In the genomic region with DNA sequence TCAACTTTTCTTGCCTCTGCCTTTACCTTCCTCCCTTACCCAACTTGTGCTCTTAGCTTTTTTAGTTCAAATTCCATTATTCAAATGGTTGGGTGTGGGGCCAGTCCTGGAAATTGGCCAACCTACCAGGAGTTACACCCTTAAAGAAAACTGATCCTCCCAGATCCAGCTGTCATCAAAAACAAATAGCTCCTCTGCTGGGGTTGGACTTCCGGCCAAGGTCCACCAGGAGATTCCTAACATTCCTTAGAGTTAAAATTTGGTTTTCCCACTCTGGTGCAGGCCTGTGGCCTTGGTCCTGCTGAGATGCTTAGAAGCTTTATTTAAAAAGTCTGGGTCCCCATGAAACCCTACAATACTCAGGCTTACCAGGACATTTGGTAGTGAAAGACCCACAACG, we compare ENCODE assay signal across 17 mouse cellular contexts. TPM values are rescaled to one million over a fixed set of nuclear protein-coding genes. Genes with fewer than 3 reads are reported as not detected.
DNase-seq lines count a peak whose midpoint lies in the region; ATAC-seq and TF ChIP-seq lines count a peak whose summit lies in the region.
"Had no signal": no experiment of that assay in that cellular context is flagged by ENCODE, and none has a peak within 500 bp of the region (broad histone marks: within the 10 kb centered on the region; RNA-seq: fewer than 3 reads in every experiment).

No protein-coding gene starts in this region.

- H3K4me3 ChIP-seq in lung, embryonic 14.5 days (ENCODE audit: low read depth, low read length) = no peak overlapping the region
- H3K4me3 ChIP-seq in lung, adult 2 months (replicated peaks; ENCODE audit: extremely low read depth, low read depth, low read length) = no peak overlapping the region
- H3K4me3 ChIP-seq in embryonic fibroblast, embryonic 13.5 days (ENCODE audit: insufficient read depth, low read length) = no peak overlapping the region
- no peak overlapping the region for H3K4me3 ChIP-seq in kidney, embryonic 16.5 days (ENCODE audit: low read length)
- no peak overlapping the region for H3K4me3 ChIP-seq in midbrain, embryonic 15.5 days
- H3K4me3 ChIP-seq: embryonic facial prominence, embryonic 15.5 days; forebrain, embryonic 13.5 days; hindbrain, embryonic 10.5 days; liver, embryonic 12.5 days; myocyte had no signal

- no peak overlapping the region for H3K27ac ChIP-seq in lung, embryonic 14.5 days (ENCODE audit: low read depth)
- H3K27ac ChIP-seq in embryonic fibroblast, embryonic 13.5 days (ENCODE audit: insufficient read depth, low read length) = peak overlapping the region; percentile 61; the same call in 1 of the 2 replicates
- no peak overlapping the region for H3K27ac ChIP-seq in kidney, embryonic 16.5 days (ENCODE audit: low read length)
- no peak overlapping the region for H3K27ac ChIP-seq in midbrain, embryonic 15.5 days
- H3K27ac ChIP-seq: embryonic facial prominence, embryonic 15.5 days; forebrain, embryonic 13.5 days; hindbrain, embryonic 10.5 days; liver, embryonic 12.5 days had no signal

- no peak overlapping the region for H3K4me2 ChIP-seq in lung, embryonic 14.5 days
- no peak overlapping the region for H3K4me2 ChIP-seq in kidney, embryonic 16.5 days (replicated peaks; ENCODE audit: low read depth, low read length)
- no peak overlapping the region for H3K4me2 ChIP-seq in midbrain, embryonic 15.5 days
- H3K4me2 ChIP-seq: embryonic facial prominence, embryonic 15.5 days; forebrain, embryonic 13.5 days; liver, embryonic 12.5 days; midbrain, embryonic 11.5 days had no signal

- no peak overlapping the region for H3K9ac ChIP-seq in lung, embryonic 14.5 days
- H3K9ac ChIP-seq in kidney, embryonic 16.5 days (replicated peaks; ENCODE audit: low read length) = no peak overlapping the region
- no peak overlapping the region for H3K9ac ChIP-seq in midbrain, embryonic 15.5 days
- H3K9ac ChIP-seq: embryonic facial prominence, embryonic 15.5 days; forebrain, embryonic 13.5 days; liver, embryonic 12.5 days had no signal

- no peak for TF ChIP-seq POLR2A in lung, adult 2 months (IDR thresholded peaks at IDR 0.05; ENCODE audit: borderline replicate concordance, extremely low read depth, low read depth, low read length)
- no peak for TF ChIP-seq POLR2A in embryonic fibroblast, embryonic 13.5 days (IDR thresholded peaks at IDR 0.05; ENCODE audit: low read depth, low read length)

- WGBS in lung, embryonic 14.5 days = 42% methylated on average over 2 of the region's 2 CpGs
- WGBS in lung, adult 2 months = 57% methylated on average over 2 of the region's 2 CpGs
- WGBS in kidney, embryonic 16.5 days = 51% methylated on average over 2 of the region's 2 CpGs
- WGBS in midbrain, embryonic 15.5 days = 73% methylated on average over 2 of the region's 2 CpGs

- no peak for TF ChIP-seq CTCF in lung, embryonic 14.5 days (IDR thresholded peaks at IDR 0.05; ENCODE audit: low read depth)
- no peak for TF ChIP-seq CTCF in lung, adult 2 months (IDR thresholded peaks at IDR 0.05; ENCODE audit: insufficient read depth, low read length)
- no peak for TF ChIP-seq CTCF in embryonic fibroblast, embryonic 13.5 days (IDR thresholded peaks at IDR 0.05; ENCODE audit: borderline replicate concordance, insufficient read depth, low read length)

- no peaks in the 10 kb centered on the region for H3K4me1 ChIP-seq in lung, embryonic 14.5 days (ENCODE audit: insufficient read depth)
- no peaks in the 10 kb centered on the region for H3K4me1 ChIP-seq in lung, adult 2 months (ENCODE audit: control insufficient read depth, insufficient read depth, low read length)
- peaks cover 13% of the 10 kb centered on the region for H3K4me1 ChIP-seq in embryonic fibroblast, embryonic 13.5 days (ENCODE audit: control insufficient read depth, insufficient read depth, low read length)
- no peaks in the 10 kb centered on the region for H3K4me1 ChIP-seq in kidney, embryonic 16.5 days (ENCODE audit: insufficient read depth, low read length)
- no peaks in the 10 kb centered on the region for H3K4me1 ChIP-seq in midbrain, embryonic 15.5 days
- H3K4me1 ChIP-seq: embryonic facial prominence, embryonic 15.5 days; forebrain, embryonic 13.5 days; liver, embryonic 12.5 days had no signal

- no peaks in the 10 kb centered on the region for H3K27me3 ChIP-seq in lung, embryonic 14.5 days (ENCODE audit: insufficient read depth, low read length)
- no peaks in the 10 kb centered on the region for H3K27me3 ChIP-seq in kidney, embryonic 16.5 days (ENCODE audit: insufficient read depth, low read length)
- H3K27me3 ChIP-seq in midbrain, embryonic 15.5 days (replicated peaks) = no peaks in the 10 kb centered on the region
- H3K27me3 ChIP-seq: embryonic facial prominence, embryonic 15.5 days; forebrain, embryonic 13.5 days; liver, embryonic 12.5 days had no signal

- no peaks in the 10 kb centered on the region for H3K9me3 ChIP-seq in lung, embryonic 14.5 days (ENCODE audit: low read depth, low read length)
- no peaks in the 10 kb centered on the region for H3K9me3 ChIP-seq in kidney, embryonic 16.5 days (ENCODE audit: low read length)
- H3K9me3 ChIP-seq in midbrain, embryonic 15.5 days = no peaks in the 10 kb centered on the region
- H3K9me3 ChIP-seq: embryonic facial prominence, embryonic 15.5 days; forebrain, embryonic 13.5 days; hindbrain, embryonic 10.5 days; liver, embryonic 12.5 days had no signal

- no peaks in the 10 kb centered on the region for H3K36me3 ChIP-seq in lung, embryonic 14.5 days (ENCODE audit: insufficient read depth)
- no peaks in the 10 kb centered on the region for H3K36me3 ChIP-seq in kidney, embryonic 16.5 days (ENCODE audit: insufficient read depth, low read length)
- no peaks in the 10 kb centered on the region for H3K36me3 ChIP-seq in midbrain, embryonic 15.5 days (replicated peaks)
- H3K36me3 ChIP-seq: embryonic facial prominence, embryonic 15.5 days; hindbrain, embryonic 10.5 days; liver, embryonic 12.5 days had no signal

- no peak for ATAC-seq in lung, embryonic 14.5 days (ENCODE audit: insufficient read depth)
- ATAC-seq in kidney, embryonic 16.5 days (ENCODE audit: low FRiP score, low TSS enrichment) = peak; percentile 62; the same call in 1 of the 2 replicates
- no peak for ATAC-seq in midbrain, embryonic 15.5 days (replicated peaks)
- ATAC-seq: forebrain, embryonic 13.5 days; liver, embryonic 12.5 days had no signal

- peak; percentile 46 for DNase-seq in lung, embryonic 14.5 days
- DNase-seq in lung, adult 2 months = no peak
- no peak for DNase-seq in testis, postnatal 10 days (ENCODE audit: low spot score)
- no peak for DNase-seq in spleen, postnatal 14 days (ENCODE audit: low spot score in 2 of 2)
- DNase-seq: adrenal gland, postnatal 14 days; cerebellum, postnatal 14 days; lung, postnatal 14 days; thymus, postnatal 14 days had no signal

RNA-seq across cellular contexts. Expression of a gene that starts 20.1 kb away (rescaled TPM):
- polyA plus RNA-seq in lung, embryonic 14.5 days (2014; fragmentation: Nextera tagmentation; extraction: Ambion mirVana) = 111 and 112 TPM in 2 replicates
- polyA plus RNA-seq in lung, adult 2 months (2012; rRNA removed) = 20.9 and 24.7 TPM in 2 replicates
- 53.8 and 61.5 TPM in 2 replicates for polyA plus RNA-seq in embryonic fibroblast, embryonic 13.5 days (2011; ENCODE audit: insufficient read length, low read depth, missing spikeins)
- polyA plus RNA-seq in kidney, embryonic 16.5 days (2015; fragmentation: Nextera tagmentation; extraction: Ambion mirVana) = 119 and 121 TPM in 2 replicates
- 96.2 and 100 TPM in 2 replicates for polyA plus RNA-seq in midbrain, embryonic 15.5 days (2015; fragmentation: Nextera tagmentation; extraction: Ambion mirVana)

RNA-seq across cellular contexts. Expression of a gene that starts 38.3 kb away (rescaled TPM):
- 24.6 and 25.2 TPM in 2 replicates for polyA plus RNA-seq in lung, embryonic 14.5 days (2014; fragmentation: Nextera tagmentation; extraction: Ambion mirVana)
- polyA plus RNA-seq in lung, adult 2 months (2012; rRNA removed) = 35.9 and 44.0 TPM in 2 replicates
- 51.4 and 57.3 TPM in 2 replicates for polyA plus RNA-seq in embryonic fibroblast, embryonic 13.5 days (2011; ENCODE audit: insufficient read length, low read depth, missing spikeins)
- 20.6 and 31.7 TPM in 2 replicates for polyA plus RNA-seq in kidney, embryonic 16.5 days (2015; fragmentation: Nextera tagmentation; extraction: Ambion mirVana)
- polyA plus RNA-seq in midbrain, embryonic 15.5 days (2015; fragmentation: Nextera tagmentation; extraction: Ambion mirVana) = 42.0 and 43.8 TPM in 2 replicates

RNA-seq across cellular contexts. Expression of a gene that starts 52.3 kb away (rescaled TPM):
- polyA plus RNA-seq in lung, embryonic 14.5 days (2014; fragmentation: Nextera tagmentation; extraction: Ambion mirVana) = 60.2 and 63.0 TPM in 2 replicates
- polyA plus RNA-seq in lung, adult 2 months (2012; rRNA removed) = 108 and 148 TPM in 2 replicates
- polyA plus RNA-seq in embryonic fibroblast, embryonic 13.5 days (2011; ENCODE audit: insufficient read length, low read depth, missing spikeins) = 74.8 and 76.8 TPM in 2 replicates
- polyA plus RNA-seq in kidney, embryonic 16.5 days (2015; fragmentation: Nextera tagmentation; extraction: Ambion mirVana) = 66.9 and 68.1 TPM in 2 replicates
- polyA plus RNA-seq in midbrain, embryonic 15.5 days (2015; fragmentation: Nextera tagmentation; extraction: Ambion mirVana) = 165 and 182 TPM in 2 replicates

RNA-seq across cellular contexts. Expression of a gene that starts 56.8 kb away (rescaled TPM):
- polyA plus RNA-seq in lung, embryonic 14.5 days (2014; fragmentation: Nextera tagmentation; extraction: Ambion mirVana) = 641 and 646 TPM in 2 replicates
- polyA plus RNA-seq in lung, adult 2 months (2012; rRNA removed) = 339 and 440 TPM in 2 replicates
- 448 and 450 TPM in 2 replicates for polyA plus RNA-seq in embryonic fibroblast, embryonic 13.5 days (2011; ENCODE audit: insufficient read length, low read depth, missing spikeins)
- polyA plus RNA-seq in kidney, embryonic 16.5 days (2015; fragmentation: Nextera tagmentation; extraction: Ambion mirVana) = 691 and 699 TPM in 2 replicates
- 1,259 and 1,287 TPM in 2 replicates for polyA plus RNA-seq in midbrain, embryonic 15.5 days (2015; fragmentation: Nextera tagmentation; extraction: Ambion mirVana)
